Mouse (Mus musculus) hematopoietic stem cell, adult 5-6 weeks (primary cell): ENCODE results near the gene Nfasc. TPM values are rescaled to one million over a fixed set of nuclear protein-coding genes. Genes with fewer than 3 reads are reported as not detected.

Experiments
- ATAC-seq, 2 experiments: fragments of 125-278 bp in 1 of 2; replicated peaks in 1 of 2; 2 replicates each; pipeline ENCODE4 v1.8.0; 2016 to 2017; ENCODE audit warnings: inconsistent platforms in 2 of 2, mild to moderate bottlenecking in 2 of 2, moderate number of reproducible peaks in 2 of 2, low read depth in 1 of 2, moderate TSS enrichment in 1 of 2; ENCODE audit not compliant: low FRiP score in 2 of 2, poor library complexity in 2 of 2, severe bottlenecking in 2 of 2, insufficient read depth in 1 of 2, low TSS enrichment in 1 of 2
- total RNA-seq: library from RNA; stranded (forward); fragments of 172-1452, 232-1000 nt; gene quantifications from 2 replicates; pipeline ENCODE4 v1.2.3, GENCODE M21; 2017

The Nfasc gene
- total RNA-seq, 1 experiment from 2014 or later = not detected

DNA sequence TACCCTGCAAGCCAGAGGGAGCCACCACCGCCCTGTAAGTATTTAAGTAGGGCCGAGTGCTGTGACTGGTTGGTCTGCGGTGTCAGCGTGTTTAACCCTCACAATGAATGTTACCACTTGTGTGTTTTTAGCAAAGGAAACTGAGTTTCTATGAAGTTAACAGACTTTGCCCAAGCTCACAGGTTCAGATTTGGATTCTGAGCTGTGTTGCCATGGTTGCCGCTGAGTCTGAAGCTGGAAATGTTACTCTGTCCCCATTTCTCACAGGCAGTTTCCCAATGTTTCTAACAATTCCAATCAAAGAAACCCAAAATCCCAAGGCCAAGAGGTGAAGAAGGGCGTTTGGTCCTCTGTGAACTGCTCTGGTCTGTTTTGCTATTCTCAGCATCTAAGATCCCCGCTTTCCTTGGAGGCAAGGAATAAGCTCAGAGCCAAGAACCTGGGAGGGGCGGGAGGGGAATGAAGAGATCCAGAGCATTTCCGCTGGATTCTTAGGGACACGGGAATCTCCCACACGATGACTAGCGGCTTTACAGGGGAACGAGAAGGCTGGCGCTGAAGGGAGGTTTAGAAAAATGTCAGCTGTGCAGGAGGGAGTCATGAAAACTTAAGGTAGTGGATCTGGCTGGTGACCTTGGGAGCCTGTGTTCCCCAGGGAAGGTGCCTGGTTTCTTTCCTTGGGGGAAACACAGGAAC is 117.8 kb downstream of the Nfasc start:
- ATAC-seq = no peak

DNA sequence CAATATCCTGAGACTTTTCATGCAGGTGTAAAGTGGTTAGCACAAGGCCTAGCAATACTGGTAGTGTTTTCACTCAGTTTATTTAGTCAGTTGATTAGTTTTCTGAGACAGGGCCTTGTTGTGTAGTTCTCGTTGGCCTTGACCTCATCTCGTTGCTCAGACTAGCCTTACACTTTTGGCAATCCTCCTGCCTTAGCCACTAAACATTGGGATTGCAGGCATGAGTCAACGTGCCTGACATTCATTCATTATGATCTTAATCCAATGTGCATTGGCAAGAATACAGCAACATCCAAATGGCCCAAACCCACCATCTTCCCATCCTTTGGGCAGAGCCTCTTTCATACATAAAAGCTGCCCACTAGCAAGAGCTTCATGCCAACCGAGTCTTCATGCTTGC is 129.5 kb downstream of the Nfasc start:
- no peak for ATAC-seq

- peak in 1 of 2 experiments; percentile 47; a peak in 1 of 4 replicates for ATAC-seq
Observed at GRCm38 (mm10) chr1:132609048-132609634, 132.5 kb downstream of the Nfasc start.

GRCm38 (mm10) chr1:132602161-132602560 is 139.4 kb downstream of the Nfasc start:
- no peak for ATAC-seq

- no peak for ATAC-seq
Observed at GRCm38 (mm10) chr1:132598024-132598423, 143.6 kb downstream of the Nfasc start.

DNA sequence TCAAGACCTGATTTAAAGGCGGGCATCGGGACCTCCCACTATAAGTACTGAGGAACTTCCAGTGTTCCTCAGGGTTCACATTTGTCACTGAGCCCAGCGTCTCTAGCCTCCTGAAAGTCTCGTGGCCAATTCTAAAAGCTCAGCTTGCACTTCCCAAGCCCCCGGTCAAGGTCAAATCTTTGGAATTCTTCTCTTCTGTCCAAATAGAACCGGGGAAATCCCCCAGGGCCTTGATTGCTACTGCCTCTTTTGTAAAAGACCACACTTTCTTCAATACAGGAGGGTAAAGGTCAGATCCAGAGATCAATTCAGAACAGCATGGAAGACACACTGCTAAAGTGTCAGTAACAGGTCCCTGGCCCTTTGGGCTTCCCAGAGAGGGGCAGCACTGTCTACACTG is 145.9 kb downstream of the Nfasc start:
- ATAC-seq = no peak

- ATAC-seq = peak; percentile 53 to 79; a peak in 3 of 4 replicates
Observed at GRCm38 (mm10) chr1:132594587-132594986, 147.0 kb downstream of the Nfasc start.

DNA sequence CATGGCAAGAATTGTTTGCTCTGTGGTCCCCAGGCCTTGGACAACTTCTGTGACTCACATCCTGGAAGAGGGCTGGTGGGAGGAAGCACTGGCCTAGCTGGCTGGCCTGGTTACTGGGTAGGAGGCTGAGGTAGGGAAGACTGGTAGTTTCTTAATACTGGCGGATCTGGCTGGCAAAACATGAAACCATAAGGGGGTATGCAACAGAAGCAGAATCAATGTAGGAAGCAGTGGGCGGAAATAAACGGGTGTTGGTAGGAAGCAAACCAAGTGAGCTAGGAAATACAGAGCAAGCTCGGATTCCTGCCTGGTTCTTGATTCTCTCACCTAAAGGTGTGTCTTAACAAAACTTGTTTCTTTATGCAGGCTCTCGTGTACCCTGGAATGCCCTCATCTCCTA is 149.5 kb downstream of the Nfasc start:
- no peak for ATAC-seq

GRCm38 (mm10) chr1:132591399-132591930 is 150.1 kb downstream of the Nfasc start:
- no peak for ATAC-seq

GRCm38 (mm10) chr1:132586679-132587201 is 154.9 kb downstream of the Nfasc start:
- ATAC-seq = no peak

DNA sequence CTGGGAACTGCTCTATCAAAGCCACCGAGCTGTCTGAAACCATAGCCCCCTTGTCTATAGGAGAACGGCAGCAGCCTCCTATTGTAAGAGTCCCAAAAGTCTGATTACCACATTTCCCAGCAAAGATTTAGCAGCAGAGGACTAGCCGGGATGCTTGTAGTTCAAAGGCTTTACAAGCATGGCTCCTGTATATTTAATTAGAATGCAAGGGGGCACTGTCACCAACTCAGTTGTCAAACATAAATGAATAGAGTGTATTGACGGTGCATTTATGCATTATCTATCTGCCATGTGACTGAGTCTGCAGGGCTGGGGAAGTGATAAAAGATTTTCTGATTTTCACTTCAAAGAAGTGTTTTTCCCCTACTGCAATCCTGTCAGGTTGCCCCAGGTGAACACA is 156.2 kb downstream of the Nfasc start:
- ATAC-seq = no peak

DNA sequence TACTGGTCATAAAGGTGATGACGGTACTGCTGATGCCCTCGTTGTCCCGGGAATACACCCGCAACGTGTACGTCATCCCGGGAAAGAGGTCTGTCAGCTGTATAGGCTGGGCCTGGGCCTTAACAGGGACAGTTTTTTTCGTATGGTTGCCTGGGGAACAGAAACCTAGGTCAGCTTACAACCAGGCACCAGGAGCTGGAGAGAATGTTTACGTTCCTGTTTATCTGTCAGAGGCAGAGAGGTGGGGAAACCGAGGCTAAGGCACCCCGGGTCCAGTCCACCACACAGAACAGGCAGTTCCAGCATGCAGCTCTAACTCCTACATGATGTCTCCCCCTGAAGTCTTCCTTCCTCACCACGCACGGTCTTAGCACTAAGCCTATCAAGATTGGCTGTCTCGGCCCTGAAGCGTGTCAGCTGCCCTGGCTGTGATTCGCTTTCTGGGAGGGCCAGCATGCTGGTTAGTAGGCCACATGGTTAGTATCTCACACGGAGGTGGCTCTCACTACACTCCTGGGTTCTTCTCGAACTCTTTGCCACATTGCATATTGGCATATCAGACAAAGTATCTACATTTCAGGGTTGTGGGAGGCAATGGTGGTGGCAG is 158.5 kb downstream of the Nfasc start:
- ATAC-seq = no peak

DNA sequence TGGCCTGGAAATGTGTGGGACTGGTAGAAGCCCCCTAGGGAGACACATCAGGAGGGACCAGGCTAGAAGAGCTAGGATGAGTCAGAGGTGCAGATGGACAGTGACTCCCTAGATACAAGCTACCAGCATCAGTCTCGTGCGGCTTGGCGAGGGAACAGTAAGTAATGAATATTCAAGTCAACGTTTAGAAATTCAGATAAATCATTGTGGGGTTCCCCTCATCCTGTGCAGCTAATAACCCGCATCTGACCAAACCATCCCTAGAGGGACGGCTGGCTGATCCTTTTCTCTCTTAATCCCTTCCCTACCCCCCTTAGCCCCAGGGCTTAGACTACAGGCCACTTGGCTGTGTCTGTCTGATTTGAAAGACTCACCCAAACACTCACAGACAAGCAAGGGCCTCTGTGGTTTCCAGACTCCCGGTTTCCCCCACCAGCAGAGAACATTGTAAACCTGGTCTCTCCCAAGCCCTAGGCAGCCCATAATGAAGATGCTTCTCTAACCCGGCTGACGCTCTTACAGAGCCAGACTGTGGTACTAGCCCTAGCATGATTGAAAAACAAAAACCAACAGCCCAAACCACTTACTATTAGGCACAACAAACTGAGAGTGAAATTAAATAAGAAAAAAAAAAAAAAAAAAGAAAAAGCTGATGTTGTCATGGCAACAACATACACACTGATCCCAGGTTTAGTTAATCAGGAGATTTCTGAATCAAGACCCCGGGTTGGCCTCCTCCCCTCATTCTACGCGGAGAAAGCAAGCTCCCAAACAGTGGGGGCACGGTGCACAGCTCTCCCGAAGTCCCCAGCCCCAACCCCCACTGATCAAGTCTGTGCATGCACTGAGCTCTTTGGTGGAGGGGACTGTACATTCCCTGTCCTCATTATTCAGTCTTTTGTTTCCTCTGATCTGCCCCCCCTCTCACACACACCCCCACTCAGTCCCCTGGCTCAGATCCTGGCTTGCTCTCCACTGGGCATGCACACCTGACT is 159.5 kb downstream of the Nfasc start:
- no peak for ATAC-seq

GRCm38 (mm10) chr1:132580063-132580462 is 161.5 kb downstream of the Nfasc start:
- ATAC-seq = no peak

GRCm38 (mm10) chr1:132576845-132577244 is 164.8 kb downstream of the Nfasc start:
- ATAC-seq = no peak

DNA sequence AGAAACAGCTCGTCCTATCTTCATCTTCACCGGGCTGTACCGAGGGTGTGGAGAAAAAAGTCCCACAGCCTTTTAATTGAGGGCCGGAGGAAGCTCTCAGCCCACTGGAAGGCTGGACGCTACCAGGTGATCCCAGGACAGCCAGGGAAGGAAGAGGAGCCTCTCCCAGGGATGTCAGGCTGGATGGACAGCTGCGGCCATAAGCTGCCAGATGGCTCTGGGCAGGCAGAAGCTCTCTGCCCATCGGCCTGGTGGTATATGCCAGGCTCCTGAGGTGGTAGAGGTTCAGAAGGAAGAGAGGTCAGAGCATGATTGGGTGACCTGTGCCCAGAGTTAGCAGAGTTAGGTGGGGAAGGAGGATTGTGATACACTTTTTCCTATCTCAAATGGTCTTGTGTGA is 168.7 kb downstream of the Nfasc start:
- ATAC-seq = no peak

- no peak for ATAC-seq
Observed at GRCm38 (mm10) chr1:132571613-132572012, 170.0 kb downstream of the Nfasc start.
